8 mouse cellular contexts compared by ENCODE assay signal in the genomic region with DNA sequence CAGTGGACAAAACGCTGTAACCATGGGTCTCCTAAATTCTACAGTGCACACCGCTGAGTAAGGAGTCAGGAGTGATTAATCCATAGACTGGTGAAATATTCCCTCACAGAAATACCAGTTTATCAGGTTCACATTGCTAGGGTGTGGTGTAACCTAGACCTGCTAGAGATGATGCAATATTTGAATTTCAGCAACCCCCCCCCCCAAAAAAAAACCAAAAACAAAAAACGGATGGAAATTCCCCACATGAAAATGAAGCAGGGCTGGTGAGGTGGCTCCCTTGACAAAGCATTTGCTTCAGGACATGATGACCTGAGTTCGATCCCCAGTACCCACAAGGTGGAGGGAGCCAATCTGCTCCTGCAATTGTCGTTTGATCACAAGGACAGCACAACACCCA.
"Had no signal": no experiment of that assay in that cellular context is flagged by ENCODE, and none has a peak within 500 bp of the region (broad histone marks: within the 10 kb centered on the region; RNA-seq: fewer than 3 reads in every experiment).

No protein-coding gene starts in this region.

- H3K4me1 ChIP-seq: limb, embryonic 15.5 days; midbrain, embryonic 10.5 days; neural tube, embryonic 15.5 days had no signal

- H3K36me3 ChIP-seq: limb, embryonic 15.5 days; midbrain, embryonic 10.5 days; neural tube, embryonic 15.5 days had no signal

- H3K9ac ChIP-seq: limb, embryonic 15.5 days; lung, embryonic 14.5 days; neural tube, embryonic 15.5 days had no signal

- DNase-seq: kidney, adult 2 months; layer of hippocampus, postnatal 36 days; lung, postnatal 4 days; thymus, postnatal 4 days had no signal

- H3K27ac ChIP-seq: limb, embryonic 15.5 days; midbrain, embryonic 10.5 days; neural tube, embryonic 15.5 days had no signal

- H3K9me3 ChIP-seq: limb, embryonic 15.5 days; midbrain, embryonic 10.5 days; neural tube, embryonic 15.5 days had no signal

- H3K27me3 ChIP-seq: limb, embryonic 15.5 days; neural tube, embryonic 15.5 days had no signal
